Mouse (Mus musculus): ENCODE measurements around the gene Pigf.

GRCm38 (mm10) chr17:87008950-87009349 is 16.3 kb downstream of the Pigf start:
- TF ChIP-seq CTCF (IDR thresholded peaks at IDR 0.05; ENCODE audit: insufficient read depth, low read depth, low read length) (no peak), POLR2A (IDR thresholded peaks at IDR 0.05; ENCODE audit: insufficient read depth, low read depth, low read length) (no peak)
